Mouse (Mus musculus) CD4-positive helper T cell, adult 2 months (primary cell): Measurements from ENCODE around the gene Slc8a2.

Experiments used
- DNase-seq: peaks from one replicate; pipeline ENCODE4 v3.0.0-alpha.2; 2012; ENCODE audit warnings: low read depth, missing footprints, low spot score

Slc8a2 gene

GRCm38 (mm10) chr7:16129421-16129845 is at the start of gene Slc8a2:
Slc8a2 (plus strand) TSS chr7:16129826.
- DNase-seq, result peak; percentile 50

- DNase-seq, result no peak
Observed at GRCm38 (mm10) chr7:16079947-16080346, 49.7 kb upstream of the Slc8a2 start.

GRCm38 (mm10) chr7:16080581-16080980 is 49.0 kb upstream of the Slc8a2 start:
- DNase-seq, result no peak

GRCm38 (mm10) chr7:16083361-16083760 is 46.3 kb upstream of the Slc8a2 start:
- DNase-seq, result no peak

DNA sequence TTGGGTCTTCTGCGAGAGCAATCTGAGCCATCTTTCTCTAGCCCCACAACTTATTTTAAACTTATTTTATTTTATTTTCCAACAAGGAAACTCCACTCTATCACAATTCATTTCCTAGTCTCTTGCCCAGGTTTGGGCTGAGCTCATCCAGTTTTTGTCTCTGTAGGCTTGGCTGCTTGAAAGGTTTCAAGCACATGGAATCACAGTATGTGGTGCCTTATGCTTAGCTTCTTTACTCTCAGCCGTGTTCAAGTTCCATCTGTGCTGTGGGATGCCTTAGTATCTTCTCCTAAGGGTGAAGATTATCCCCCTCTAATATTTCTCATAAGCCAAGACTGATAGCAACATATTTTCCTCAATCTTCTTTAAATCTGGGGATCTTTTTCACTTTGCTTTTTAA is 42.0 kb upstream of the Slc8a2 start:
- no peak for DNase-seq

DNA sequence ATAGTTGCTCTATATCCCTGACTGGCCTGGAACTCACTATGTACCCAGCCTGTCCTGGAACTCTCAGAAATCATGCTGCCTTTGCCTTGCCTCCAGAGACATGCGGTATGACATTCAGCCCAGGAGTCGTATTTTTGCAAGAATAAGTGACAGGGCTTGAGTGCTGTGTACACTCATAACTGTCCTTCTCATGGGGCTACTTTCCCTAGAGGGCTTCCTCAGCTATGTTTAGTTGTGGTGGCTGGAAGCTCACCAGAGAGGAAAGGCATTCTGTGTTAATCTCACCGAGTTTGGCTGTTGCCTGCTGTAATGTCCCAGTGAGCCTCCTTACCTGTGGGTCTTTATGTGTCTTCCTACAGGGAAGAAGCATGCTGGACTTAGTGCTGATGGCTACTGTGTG is 35.0 kb upstream of the Slc8a2 start:
- DNase-seq, result no peak

- peak; percentile 100 for DNase-seq
Observed at GRCm38 (mm10) chr7:16098021-16099017, 31.3 kb upstream of the Slc8a2 start, which contains the start of gene Napa. Napa (plus strand) TSS chr7:16098458.

- no peak for DNase-seq
Observed at GRCm38 (mm10) chr7:16099901-16100300, 29.7 kb upstream of the Slc8a2 start.

DNA sequence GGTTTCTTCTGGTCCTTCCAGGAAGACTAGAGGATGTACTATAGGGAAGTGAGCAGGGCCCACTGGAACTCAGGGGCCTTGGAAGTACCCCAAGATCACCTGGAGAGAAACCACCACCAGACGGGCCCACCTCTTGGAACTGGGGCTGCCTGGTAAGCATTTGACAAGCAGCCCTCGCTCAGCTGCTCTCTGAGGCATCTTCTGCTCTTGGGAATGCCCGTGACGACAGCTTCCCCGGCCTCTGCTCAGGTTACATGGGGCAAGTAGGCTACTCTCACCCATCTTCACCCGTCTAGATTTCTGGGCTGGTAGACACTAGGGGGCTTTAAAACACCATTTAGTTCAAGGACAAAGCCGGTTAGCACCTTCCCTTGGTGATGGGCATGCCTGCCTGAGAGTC is 28.5 kb upstream of the Slc8a2 start:
- no peak for DNase-seq

DNA sequence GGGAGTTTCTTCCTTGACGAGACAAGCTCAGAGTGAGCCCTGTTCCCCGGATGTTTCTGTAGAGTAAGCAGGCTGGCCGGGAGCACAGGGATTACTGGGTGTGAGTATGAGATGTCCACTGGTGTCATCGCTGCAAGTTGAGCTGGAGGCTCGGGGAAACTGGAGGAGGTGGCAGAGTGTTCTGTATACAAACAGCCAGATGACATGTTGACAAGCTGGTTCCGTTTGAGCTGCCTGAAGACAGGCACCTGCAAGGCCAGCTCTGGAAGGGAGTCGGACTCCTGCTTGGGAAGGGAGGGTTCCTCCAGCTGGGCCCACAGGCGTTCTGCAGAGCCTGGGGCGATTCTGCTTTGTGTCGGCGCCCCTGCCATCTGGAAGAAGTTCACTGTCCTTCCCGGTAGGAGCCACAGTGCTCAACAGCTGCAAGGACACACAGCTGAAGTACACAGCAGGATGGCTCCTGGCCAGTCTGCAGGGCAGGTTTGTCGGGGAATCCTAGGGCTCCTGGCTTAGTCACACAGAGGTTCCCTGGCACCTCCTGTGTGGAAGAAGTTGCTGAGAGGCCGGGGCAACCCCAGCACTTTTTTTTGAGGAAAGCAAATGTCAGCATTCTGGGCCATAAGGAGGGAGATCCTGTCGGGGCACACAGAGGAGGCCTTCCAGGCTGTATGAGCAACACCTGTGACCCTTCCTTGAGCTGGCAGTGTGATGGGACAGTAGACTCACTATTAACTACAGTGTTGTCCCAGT is 27.7 kb upstream of the Slc8a2 start:
- no peak for DNase-seq

- no peak for DNase-seq
Observed at GRCm38 (mm10) chr7:16102686-16103226, 26.9 kb upstream of the Slc8a2 start.

- DNase-seq, result no peak
Observed at GRCm38 (mm10) chr7:16103760-16104159, 25.9 kb upstream of the Slc8a2 start.

DNA sequence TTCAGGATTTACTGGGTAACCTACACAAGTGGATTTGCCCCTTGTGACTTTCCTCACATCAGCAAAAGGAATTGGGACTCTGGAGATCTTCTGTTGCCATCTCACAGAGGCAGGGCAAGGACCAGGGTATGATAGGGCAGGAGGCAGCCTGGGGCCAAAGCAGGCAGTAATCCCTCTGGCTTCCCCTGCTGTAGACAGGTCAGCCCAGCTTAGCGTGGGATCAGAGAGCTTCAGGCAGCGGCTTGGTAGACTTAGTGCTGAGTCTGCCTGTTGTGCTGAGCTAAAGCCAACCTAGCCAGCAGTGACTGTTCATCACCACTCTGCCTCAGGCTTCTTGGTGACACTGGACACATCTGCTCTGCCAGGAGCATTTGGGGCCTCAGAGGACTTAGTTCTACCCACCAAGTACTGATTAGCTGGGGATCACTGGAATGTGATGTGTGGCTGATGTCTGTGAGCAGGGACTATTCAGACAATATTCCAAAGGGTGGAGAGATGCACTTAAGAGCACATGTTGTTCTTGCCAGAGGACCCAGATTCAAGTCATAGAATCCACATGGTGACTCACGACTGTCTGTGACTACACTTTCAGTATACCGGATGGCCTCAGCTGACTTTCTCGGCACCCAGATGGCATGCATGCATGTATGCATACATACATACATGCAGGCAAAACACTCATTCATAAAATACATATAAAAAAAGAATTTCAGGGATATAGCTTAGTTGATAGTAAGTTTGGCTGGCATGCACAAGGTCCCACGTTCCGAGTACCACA is 24.8 kb upstream of the Slc8a2 start:
- DNase-seq, result no peak

DNA sequence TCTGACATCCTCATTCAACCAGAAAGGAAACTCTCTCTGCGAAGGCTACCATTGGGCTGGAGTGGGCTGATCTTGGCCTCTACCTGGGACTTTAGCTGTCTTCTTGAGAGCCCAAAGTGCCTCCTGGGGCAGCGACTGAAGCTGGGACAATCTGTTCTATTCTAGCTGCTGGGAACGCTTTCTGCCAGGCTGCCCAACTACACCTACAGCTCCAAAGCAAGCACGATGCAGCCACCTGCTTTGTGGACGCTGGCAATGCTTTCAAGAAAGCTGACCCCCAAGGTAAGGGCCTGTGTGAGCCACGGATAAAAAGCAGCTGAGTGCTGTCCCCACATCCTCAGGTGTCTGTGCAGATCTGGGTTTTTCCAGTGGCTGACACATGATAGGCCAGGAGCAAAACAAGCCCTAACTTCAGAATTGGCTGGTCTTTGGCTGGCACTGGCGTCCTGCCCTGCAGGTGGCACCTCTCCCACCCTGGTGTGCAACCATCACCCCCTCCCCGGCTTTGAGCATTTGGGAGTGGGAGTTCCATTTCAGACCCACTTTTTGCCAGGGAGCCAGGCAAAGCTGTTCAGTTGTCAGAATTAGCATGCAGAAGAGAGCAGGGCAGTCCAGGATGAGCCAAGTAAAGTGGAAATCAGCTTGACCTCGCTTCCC is 20.6 kb upstream of the Slc8a2 start:
- no peak for DNase-seq

DNA sequence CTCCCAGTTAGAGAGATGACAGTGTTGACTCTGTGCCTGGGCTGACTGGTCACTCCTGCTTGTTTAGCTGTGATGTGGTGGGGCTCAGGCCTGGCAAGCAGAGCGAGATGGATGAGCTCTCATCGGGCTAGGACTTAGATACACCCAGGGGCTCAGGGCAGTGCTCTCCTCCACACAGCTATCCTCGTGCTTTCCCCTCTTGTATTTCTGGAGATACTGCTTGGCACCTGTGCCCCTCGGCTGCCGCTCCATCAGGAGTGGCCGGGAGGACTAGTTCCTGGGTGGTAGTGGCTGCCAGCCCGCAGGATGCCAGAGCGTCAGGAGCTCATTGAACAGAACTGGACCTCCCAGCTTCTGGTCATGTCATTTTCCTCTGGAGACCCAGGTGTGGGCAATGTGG is 19.5 kb upstream of the Slc8a2 start:
- no peak for DNase-seq

- no peak for DNase-seq
Observed at GRCm38 (mm10) chr7:16111284-16112090, 18.1 kb upstream of the Slc8a2 start.

DNA sequence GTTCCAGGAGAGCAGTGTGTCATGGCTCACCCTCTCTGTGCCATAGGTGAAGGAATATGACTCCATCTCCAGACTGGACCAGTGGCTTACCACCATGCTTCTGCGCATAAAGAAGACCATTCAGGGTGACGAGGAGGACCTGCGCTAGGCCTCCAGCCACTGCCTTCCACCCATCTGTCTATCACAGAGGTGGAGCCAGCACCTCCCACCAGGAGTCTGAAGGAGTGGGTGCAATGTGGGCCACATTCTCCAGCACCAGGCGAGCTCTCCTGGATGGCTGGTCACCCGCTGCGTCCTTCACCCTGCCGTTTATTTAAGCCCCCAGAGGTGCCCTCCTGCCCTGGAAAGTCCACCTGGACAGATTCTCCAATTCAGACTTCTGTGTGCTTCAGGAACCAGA is 13.2 kb upstream of the Slc8a2 start:
- no peak for DNase-seq

- DNase-seq, result no peak
Observed at GRCm38 (mm10) chr7:16117100-16117499, 12.5 kb upstream of the Slc8a2 start.

GRCm38 (mm10) chr7:16119569-16120261 is 9.9 kb upstream of the Slc8a2 start, which contains the start of gene Kptn:
Kptn (plus strand) TSS chr7:16119895.
- DNase-seq, result peak; percentile 93
